Mouse (Mus musculus): ENCODE data around the gene Sesn2.

GRCm38 (mm10) chr4:132506250-132506649, 4.1 kb downstream of the Sesn2 start:
- TF ChIP-seq CTCF (IDR thresholded peaks at IDR 0.05 in 2 of 3, conservative IDR thresholded peaks at IDR 0.05 in 1 of 3; ENCODE audit: control insufficient read depth in 1 of 3, insufficient read depth in 1 of 3, low read depth in 2 of 3, low read length in 3 of 3, poor library complexity in 1 of 3, severe bottlenecking in 1 of 3) = no peak
- no peak for TF ChIP-seq USF2 (IDR thresholded peaks at IDR 0.05; ENCODE audit: borderline replicate concordance in 1 of 2, insufficient read depth in 1 of 2, low read depth in 1 of 2, low read length in 2 of 2)
- no peak for TF ChIP-seq GATA1 (IDR thresholded peaks at IDR 0.05; ENCODE audit: low read depth, low read length)
- no peak for TF ChIP-seq HCFC1 (IDR thresholded peaks at IDR 0.05; ENCODE audit: low read depth, low read length)
- no peak for TF ChIP-seq ZNF384 (IDR thresholded peaks at IDR 0.05; ENCODE audit: low read depth, low read length)
- TF ChIP-seq SIN3A (IDR thresholded peaks at IDR 0.05; ENCODE audit: low read length) = no peak
- TF ChIP-seq JUND (IDR thresholded peaks at IDR 0.05; ENCODE audit: low read depth, low read length) = no peak
- no peak for TF ChIP-seq POLR2A (IDR thresholded peaks at IDR 0.05; ENCODE audit: control insufficient read depth in 1 of 2, insufficient read depth in 1 of 2, low read depth in 1 of 2, low read length in 2 of 2, poor library complexity in 1 of 2)
- TF ChIP-seq KAT2A (conservative IDR thresholded peaks at IDR 0.05; ENCODE audit: low read depth, low read length) = no peak
- TF ChIP-seq MAX (IDR thresholded peaks at IDR 0.05; ENCODE audit: low read length) = no peak
- TF ChIP-seq UBTF (IDR thresholded peaks at IDR 0.05; ENCODE audit: borderline replicate concordance, insufficient read depth, low read depth, low read length) = no peak
- TF ChIP-seq MAFK (IDR thresholded peaks at IDR 0.05; ENCODE audit: borderline replicate concordance, low read depth, low read length) = no peak
- no peak for TF ChIP-seq EP300 (IDR thresholded peaks at IDR 0.05; ENCODE audit: low read depth in 1 of 2, low read length in 2 of 2)
